Mouse (Mus musculus): ENCODE measurements around the gene Gm21976. TPM values are rescaled to one million over a fixed set of nuclear protein-coding genes. Genes with fewer than 3 reads are reported as not detected.

Gene Gm21976
- polyA plus RNA-seq, 1 experiment from 2014 or later = not detected

DNA sequence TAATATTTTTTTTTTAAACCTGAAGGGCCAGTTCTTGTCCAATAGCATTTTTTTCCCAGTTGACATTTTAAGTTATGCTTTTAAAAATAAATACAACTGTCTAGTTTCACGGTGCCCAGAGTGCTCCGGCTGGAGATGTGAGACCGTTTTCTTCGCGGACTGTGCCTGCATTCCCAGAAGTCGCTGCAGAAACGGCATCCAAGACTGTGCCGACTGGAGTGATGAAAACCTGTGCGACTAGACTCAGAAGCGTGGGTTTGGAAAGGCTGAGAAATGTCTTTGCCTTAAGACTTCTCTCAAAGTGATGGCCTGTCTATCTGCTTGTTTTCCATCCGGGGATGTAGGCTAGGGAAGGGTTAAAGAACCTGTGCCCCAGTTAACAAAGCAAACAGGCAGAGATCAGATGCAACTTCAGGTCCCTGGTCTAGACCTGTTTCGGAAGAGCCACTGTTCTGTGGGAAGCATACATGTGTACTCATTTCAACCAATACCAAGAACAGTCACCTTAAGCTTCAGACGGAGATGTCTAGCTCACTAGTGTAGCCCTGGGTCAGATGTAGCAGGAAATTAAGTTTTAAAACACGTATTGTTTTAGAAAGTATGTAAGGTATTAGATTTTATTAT lies 27.3 kb downstream of the Gm21976 start:
- ATAC-seq (replicated peaks; ENCODE audit: low FRiP score) = no peak
- H3K9ac ChIP-seq (ENCODE audit: low read length) = no peak overlapping the region
- no peaks in the 10 kb centered on the region for H3K9me3 ChIP-seq (ENCODE audit: control insufficient read depth, low read length)
- WGBS = 63% methylated on average over 14 of the region's 14 CpGs
- H3K4me3 ChIP-seq (ENCODE audit: low read depth, low read length) = no peak overlapping the region
- no peaks in the 10 kb centered on the region for H3K27me3 ChIP-seq (ENCODE audit: control insufficient read depth, insufficient read depth, low read length)
- H3K4me1 ChIP-seq (replicated peaks; ENCODE audit: control insufficient read depth, insufficient read depth, low read length) = no peaks in the 10 kb centered on the region
- H3K4me2 ChIP-seq (ENCODE audit: low read depth, low read length, severe bottlenecking) = no peak overlapping the region
- no peak for DNase-seq (ENCODE audit: low spot score)
- H3K36me3 ChIP-seq (ENCODE audit: control insufficient read depth, insufficient read depth, low read length) = peaks cover 6% of the 10 kb centered on the region
- no peak overlapping the region for H3K27ac ChIP-seq (ENCODE audit: low read depth, low read length)

DNA sequence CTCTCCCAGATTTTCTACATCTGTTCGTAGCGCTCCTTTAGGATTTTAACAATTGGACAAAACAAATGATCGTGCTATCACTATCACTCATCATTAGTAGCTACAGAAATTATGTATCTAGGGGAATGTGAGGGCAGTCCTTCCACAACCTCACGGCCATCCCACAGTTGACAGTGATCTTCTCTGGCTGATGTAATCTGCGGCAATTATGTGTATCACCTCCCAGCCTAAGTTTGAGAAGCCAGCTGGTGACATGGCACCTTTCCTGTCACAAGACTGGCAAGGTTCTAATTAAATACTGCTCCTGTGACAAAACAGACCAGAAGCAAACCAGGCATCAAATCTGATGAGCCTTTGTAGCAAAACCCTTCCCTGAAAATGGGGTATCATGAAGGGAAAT lies 28.3 kb downstream of the Gm21976 start:
- Histone ChIP-seq H3K9ac (ENCODE audit: low read length) (no peak overlapping the region), H3K36me3 (ENCODE audit: control insufficient read depth, insufficient read depth, low read length) (peaks cover 10% of the 10 kb centered on the region), H3K9me3 (ENCODE audit: control insufficient read depth, low read length) (no peaks in the 10 kb centered on the region), H3K4me1 (replicated peaks; ENCODE audit: control insufficient read depth, insufficient read depth, low read length) (no peaks in the 10 kb centered on the region), H3K4me2 (ENCODE audit: low read depth, low read length, severe bottlenecking) (no peak overlapping the region), H3K27ac (ENCODE audit: low read depth, low read length) (no peak overlapping the region), H3K27me3 (ENCODE audit: control insufficient read depth, insufficient read depth, low read length) (no peaks in the 10 kb centered on the region), H3K4me3 (ENCODE audit: low read depth, low read length) (no peak overlapping the region)
- DNase-seq (ENCODE audit: low spot score) (no peak), ATAC-seq (replicated peaks; ENCODE audit: low FRiP score) (no peak)
- 87% methylated on average over 5 of the region's 5 CpGs for whole genome bisulfite sequencing

GRCm38 (mm10) chr13:98308724-98309123 lies 29.0 kb downstream of the Gm21976 start:
- ATAC-seq (replicated peaks; ENCODE audit: low FRiP score) (no peak), DNase-seq (ENCODE audit: low spot score) (no peak)
- no peaks in the 10 kb centered on the region for H3K9me3 ChIP-seq (ENCODE audit: control insufficient read depth, low read length)
- H3K27me3 ChIP-seq (ENCODE audit: control insufficient read depth, insufficient read depth, low read length) = no peaks in the 10 kb centered on the region
- no peak overlapping the region for H3K9ac ChIP-seq (ENCODE audit: low read length)
- no peak overlapping the region for H3K4me2 ChIP-seq (ENCODE audit: low read depth, low read length, severe bottlenecking)
- no peak overlapping the region for H3K4me3 ChIP-seq (ENCODE audit: low read depth, low read length)
- H3K36me3 ChIP-seq (ENCODE audit: control insufficient read depth, insufficient read depth, low read length) = peaks cover 14% of the 10 kb centered on the region
- no peak overlapping the region for H3K27ac ChIP-seq (ENCODE audit: low read depth, low read length)
- no peaks in the 10 kb centered on the region for H3K4me1 ChIP-seq (replicated peaks; ENCODE audit: control insufficient read depth, insufficient read depth, low read length)
- WGBS = 82% methylated on average over 4 of the region's 4 CpGs

- H3K9me3 ChIP-seq (ENCODE audit: control insufficient read depth, low read length) = no peaks in the 10 kb centered on the region
- no peak overlapping the region for H3K9ac ChIP-seq (ENCODE audit: low read length)
- H3K4me1 ChIP-seq (replicated peaks; ENCODE audit: control insufficient read depth, insufficient read depth, low read length) = peaks cover 7% of the 10 kb centered on the region; the same call in 1 of the 2 replicates
- no peak overlapping the region for H3K27ac ChIP-seq (ENCODE audit: low read depth, low read length)
- peaks cover 14% of the 10 kb centered on the region for H3K36me3 ChIP-seq (ENCODE audit: control insufficient read depth, insufficient read depth, low read length)
- DNase-seq (ENCODE audit: low spot score) = no peak
- H3K4me2 ChIP-seq (ENCODE audit: low read depth, low read length, severe bottlenecking) = no peak overlapping the region
- no peak overlapping the region for H3K4me3 ChIP-seq (ENCODE audit: low read depth, low read length)
- no peak for ATAC-seq (replicated peaks; ENCODE audit: low FRiP score)
- no peaks in the 10 kb centered on the region for H3K27me3 ChIP-seq (ENCODE audit: control insufficient read depth, insufficient read depth, low read length)
- WGBS = 95% methylated on average over 5 of the region's 5 CpGs
Observed at GRCm38 (mm10) chr13:98311597-98311996, 31.9 kb downstream of the Gm21976 start.

DNA sequence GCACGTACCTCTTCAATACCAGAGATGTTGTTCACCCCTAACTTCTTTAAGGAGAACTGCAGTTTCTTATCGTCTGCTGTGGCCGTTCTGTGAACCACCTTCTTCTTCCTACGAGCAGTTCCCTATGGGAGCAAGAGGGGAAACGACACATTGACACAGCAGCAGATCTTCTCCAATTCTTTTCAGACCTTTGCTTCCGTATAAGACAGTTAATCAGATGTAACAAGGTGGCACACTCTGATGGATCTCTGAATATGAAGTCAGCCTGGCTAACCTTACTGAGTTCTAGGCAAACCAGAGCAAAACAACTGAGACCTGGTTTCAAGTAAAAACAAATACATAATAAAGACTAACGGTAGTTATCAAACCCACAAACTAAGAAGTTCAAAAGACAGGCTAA lies 33.9 kb downstream of the Gm21976 start:
- 87% methylated on average over 7 of the region's 7 CpGs for WGBS
- no peak for ATAC-seq (replicated peaks; ENCODE audit: low FRiP score)
- H3K4me1 ChIP-seq (replicated peaks; ENCODE audit: control insufficient read depth, insufficient read depth, low read length) = peaks cover 10% of the 10 kb centered on the region; the same call in 1 of the 2 replicates
- no peaks in the 10 kb centered on the region for H3K9me3 ChIP-seq (ENCODE audit: control insufficient read depth, low read length)
- no peak overlapping the region for H3K4me3 ChIP-seq (ENCODE audit: low read depth, low read length)
- H3K27me3 ChIP-seq (ENCODE audit: control insufficient read depth, insufficient read depth, low read length) = no peaks in the 10 kb centered on the region
- H3K36me3 ChIP-seq (ENCODE audit: control insufficient read depth, insufficient read depth, low read length) = peaks cover 14% of the 10 kb centered on the region
- H3K4me2 ChIP-seq (ENCODE audit: low read depth, low read length, severe bottlenecking) = no peak overlapping the region
- H3K27ac ChIP-seq (ENCODE audit: low read depth, low read length) = no peak overlapping the region
- no peak overlapping the region for H3K9ac ChIP-seq (ENCODE audit: low read length)
- DNase-seq (ENCODE audit: low spot score) = no peak

DNA sequence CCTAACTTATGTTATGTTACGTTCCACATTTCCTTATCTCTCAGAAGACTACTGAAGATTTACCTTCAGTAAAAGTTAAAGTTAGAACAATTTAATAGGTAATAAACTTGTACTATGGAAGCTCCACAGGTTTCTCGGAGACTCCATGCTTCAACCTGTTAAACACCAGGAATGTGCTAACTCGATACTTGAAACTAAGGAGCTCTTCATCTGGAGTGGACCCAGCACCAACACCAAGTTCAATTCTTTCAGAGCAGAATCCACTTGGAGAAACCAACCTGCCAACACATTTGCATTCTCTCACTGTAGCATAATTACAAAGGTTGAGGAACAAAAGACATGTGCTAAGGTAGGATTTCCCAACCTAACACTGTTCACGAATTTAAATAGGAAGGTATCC lies 35.4 kb downstream of the Gm21976 start:
- no peaks in the 10 kb centered on the region for H3K9me3 ChIP-seq (ENCODE audit: control insufficient read depth, low read length)
- no peak for DNase-seq (ENCODE audit: low spot score)
- peaks cover 10% of the 10 kb centered on the region; the same call in 1 of the 2 replicates for H3K4me1 ChIP-seq (replicated peaks; ENCODE audit: control insufficient read depth, insufficient read depth, low read length)
- no peaks in the 10 kb centered on the region for H3K27me3 ChIP-seq (ENCODE audit: control insufficient read depth, insufficient read depth, low read length)
- no peak for ATAC-seq (replicated peaks; ENCODE audit: low FRiP score)
- peak overlapping the region; percentile 1; the same call in 1 of the 2 replicates for H3K4me3 ChIP-seq (ENCODE audit: low read depth, low read length)
- no peak overlapping the region for H3K27ac ChIP-seq (ENCODE audit: low read depth, low read length)
- H3K36me3 ChIP-seq (ENCODE audit: control insufficient read depth, insufficient read depth, low read length) = peaks cover 12% of the 10 kb centered on the region
- WGBS = 84% methylated on average over 4 of the region's 4 CpGs
- H3K4me2 ChIP-seq (ENCODE audit: low read depth, low read length, severe bottlenecking) = peak overlapping the region; percentile 11; the same call in 1 of the 2 replicates
- no peak overlapping the region for H3K9ac ChIP-seq (ENCODE audit: low read length)

GRCm38 (mm10) chr13:98316140-98316479 lies 36.4 kb downstream of the Gm21976 start:
- Histone ChIP-seq H3K4me1 (replicated peaks; ENCODE audit: control insufficient read depth, insufficient read depth, low read length) (peaks cover 10% of the 10 kb centered on the region; the same call in 1 of the 2 replicates), H3K27me3 (ENCODE audit: control insufficient read depth, insufficient read depth, low read length) (no peaks in the 10 kb centered on the region), H3K4me2 (ENCODE audit: low read depth, low read length, severe bottlenecking) (peak overlapping the region; percentile 44), H3K4me3 (ENCODE audit: low read depth, low read length) (peak overlapping the region; percentile 99), H3K27ac (ENCODE audit: low read depth, low read length) (peak overlapping the region; percentile 84; the same call in 1 of the 2 replicates), H3K36me3 (ENCODE audit: control insufficient read depth, insufficient read depth, low read length) (peaks cover 9% of the 10 kb centered on the region; the same call in 1 of the 2 replicates), H3K9ac (ENCODE audit: low read length) (peak overlapping the region; percentile 83), H3K9me3 (ENCODE audit: control insufficient read depth, low read length) (no peaks in the 10 kb centered on the region)
- ATAC-seq (replicated peaks; ENCODE audit: low FRiP score) = no peak
- WGBS = under 1% methylated on average over 17 of the region's 17 CpGs
- DNase-seq (ENCODE audit: low spot score) = no peak

GRCm38 (mm10) chr13:98316480-98317245 lies 37.0 kb downstream of the Gm21976 start, which contains the start of gene Btf3:
Gene Btf3 (minus strand): TSS chr13:98317006.
- ATAC-seq (replicated peaks; ENCODE audit: low FRiP score) (peak; percentile 92), DNase-seq (ENCODE audit: low spot score) (peak; percentile 97)
- under 1% methylated on average over 82 of the region's 90 CpGs for WGBS
- Histone ChIP-seq H3K27ac (ENCODE audit: low read depth, low read length) (peak within 1 kb of the TSS; percentile 84), H3K36me3 (ENCODE audit: control insufficient read depth, insufficient read depth, low read length) (peaks cover 9% of the 10 kb centered on the region; the same call in 1 of the 2 replicates), H3K4me1 (replicated peaks; ENCODE audit: control insufficient read depth, insufficient read depth, low read length) (peaks cover 10% of the 10 kb centered on the region; the same call in 1 of the 2 replicates), H3K27me3 (ENCODE audit: control insufficient read depth, insufficient read depth, low read length) (no peaks in the 10 kb centered on the region), H3K9ac (ENCODE audit: low read length) (peak within 1 kb of the TSS; percentile 83), H3K4me2 (ENCODE audit: low read depth, low read length, severe bottlenecking) (peak within 1 kb of the TSS; percentile 73), H3K9me3 (ENCODE audit: control insufficient read depth, low read length) (no peaks in the 10 kb centered on the region), H3K4me3 (ENCODE audit: low read depth, low read length) (peak within 1 kb of the TSS; percentile 99)

Data from forebrain, embryonic 11.5 days (tissue).